Mouse (Mus musculus) embryo, embryonic 10 days (tissue): Measurements from ENCODE around the gene Trim31.

Source experiments
- DNase-seq: peaks from one replicate; pipeline ENCODE4 v3.0.0-alpha.2; 2015; ENCODE audit warnings: low spot score

Trim31 gene

DNA sequence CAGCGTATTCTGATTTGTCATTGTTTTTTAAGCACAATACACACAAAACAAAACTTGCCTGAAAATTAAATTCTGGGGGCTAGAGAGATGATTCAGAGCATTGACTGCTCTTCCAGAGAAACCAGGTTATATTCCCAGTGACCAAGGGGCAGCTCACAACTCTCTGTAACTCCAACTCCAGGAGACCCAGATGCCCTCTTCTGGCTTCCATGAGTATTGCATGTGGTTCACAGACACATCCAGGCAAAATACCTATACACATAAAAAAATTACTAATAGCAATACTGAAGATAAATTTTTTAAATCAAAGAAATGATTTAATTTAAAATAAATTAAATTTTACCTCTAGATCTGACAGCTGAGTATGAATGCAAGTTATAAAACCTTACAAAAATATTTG is 1.3 kb upstream of the Trim31 start:
- DNase-seq: peak; percentile 55

DNA sequence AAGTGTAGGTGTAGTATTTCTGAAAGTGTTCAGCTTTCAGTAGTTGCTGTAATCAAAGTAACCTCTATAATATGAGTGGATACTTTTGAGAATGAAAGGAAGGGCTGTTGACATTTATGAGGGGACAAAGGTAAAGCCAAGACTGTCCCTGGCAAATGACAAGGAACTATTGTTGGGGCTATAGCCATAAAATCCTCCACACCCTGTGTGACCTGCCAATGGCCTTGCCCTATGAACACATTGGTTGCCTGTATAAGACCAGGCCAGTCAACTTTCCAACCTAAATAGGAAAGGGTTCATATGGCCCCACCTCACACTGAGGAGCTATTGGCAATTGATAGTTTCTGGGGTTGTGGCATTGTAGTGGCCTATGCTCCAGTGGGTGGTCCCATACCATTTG is 853 bp upstream of the Trim31 start:
- DNase-seq: no peak

DNA sequence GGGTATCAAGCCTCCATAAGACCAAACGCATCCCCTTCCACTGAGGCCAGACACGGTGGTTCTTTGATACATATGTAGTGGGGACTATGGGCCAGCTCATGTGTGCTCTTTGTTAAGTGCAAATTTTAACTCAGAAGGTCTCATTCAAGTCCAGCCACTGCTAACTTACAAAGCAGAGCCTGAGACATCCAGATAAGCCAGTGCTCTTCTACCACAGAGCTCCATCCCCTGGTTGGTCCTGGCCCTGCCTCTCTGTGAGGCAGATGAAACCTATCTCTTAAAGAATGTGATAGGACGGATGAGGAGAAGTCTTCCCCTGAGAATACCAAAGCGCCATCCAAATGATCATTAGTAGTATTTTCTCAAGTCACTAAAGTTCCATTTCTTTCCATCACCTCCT is 1.5 kb downstream of the Trim31 start:
- no peak for DNase-seq

DNA sequence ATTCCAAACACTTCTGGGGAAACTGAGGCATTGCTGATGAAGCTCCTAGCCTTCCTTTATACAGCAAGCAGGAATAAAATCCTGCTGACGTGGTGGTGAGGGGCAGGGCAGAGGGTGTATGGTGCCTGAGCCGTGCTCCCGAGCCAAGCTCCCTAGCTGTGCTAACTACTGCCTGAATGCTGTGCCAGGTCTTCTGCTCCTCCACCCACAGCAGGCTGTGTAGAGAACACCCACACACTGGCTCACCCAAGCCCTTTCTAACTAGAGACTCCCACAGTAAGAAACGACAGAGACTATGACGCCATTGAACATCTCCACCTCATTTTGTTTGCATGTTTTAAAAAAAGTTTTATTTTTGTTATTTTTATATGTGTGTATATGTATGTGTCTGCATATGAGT is 2.1 kb downstream of the Trim31 start:
- no peak for DNase-seq

DNA sequence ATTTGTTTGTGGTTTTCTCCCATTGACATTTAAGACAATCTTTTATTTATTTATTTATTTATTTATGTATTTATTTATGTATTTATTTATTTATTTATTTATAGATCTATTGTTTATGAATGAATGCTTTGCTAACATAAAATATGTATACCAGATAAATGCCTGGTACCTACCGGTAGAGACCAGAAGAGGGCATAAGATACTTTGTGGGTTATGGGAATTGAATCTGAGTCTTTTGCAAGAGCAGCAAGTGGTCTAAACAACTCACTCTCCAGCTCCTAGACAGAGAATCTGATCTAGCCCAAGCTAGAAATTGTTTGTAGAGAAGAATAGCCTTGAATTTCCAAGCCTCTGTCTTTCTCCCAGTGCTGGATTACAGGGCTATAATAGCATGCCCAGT is 2.8 kb downstream of the Trim31 start:
- no peak for DNase-seq

DNA sequence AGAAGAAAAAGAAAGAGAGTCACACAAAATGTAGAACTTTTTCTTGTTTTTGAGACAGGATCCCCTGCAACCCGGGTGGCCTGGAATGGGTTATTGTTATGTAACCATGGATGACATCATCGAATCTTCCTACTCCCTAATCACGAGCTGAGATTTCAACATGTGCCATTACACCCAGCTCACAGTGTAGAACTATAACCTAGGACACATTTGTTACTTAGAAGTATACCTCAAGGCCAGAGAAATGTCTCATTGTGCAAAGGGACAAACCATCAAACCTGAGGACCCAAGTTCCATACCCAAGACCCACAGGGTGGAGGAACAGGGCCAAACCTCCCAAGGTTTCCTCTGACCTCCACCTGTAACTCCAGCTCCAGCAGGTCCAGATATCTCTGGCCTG is 5.7 kb downstream of the Trim31 start:
- DNase-seq: no peak

DNA sequence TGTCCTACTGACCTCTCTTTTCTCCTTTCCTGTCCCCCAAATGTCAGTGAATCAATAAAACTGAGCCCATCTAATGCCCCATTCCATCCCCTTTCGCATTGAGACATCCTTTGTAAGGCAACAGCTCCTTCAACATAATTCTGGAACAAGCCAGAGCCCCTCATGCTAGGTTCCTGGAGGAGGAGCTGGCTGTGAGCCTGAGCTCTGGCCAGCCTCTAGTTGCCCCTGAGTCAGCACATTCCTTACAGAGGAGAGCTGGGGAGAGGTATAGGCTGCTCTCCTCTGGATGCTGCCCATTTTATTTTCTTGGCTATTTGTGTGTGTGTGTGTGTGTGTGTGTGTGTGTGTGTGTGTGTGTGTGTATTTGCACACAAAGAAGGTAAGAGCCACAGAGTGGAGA is 10.3 kb downstream of the Trim31 start:
- DNase-seq: peak; percentile 22

DNA sequence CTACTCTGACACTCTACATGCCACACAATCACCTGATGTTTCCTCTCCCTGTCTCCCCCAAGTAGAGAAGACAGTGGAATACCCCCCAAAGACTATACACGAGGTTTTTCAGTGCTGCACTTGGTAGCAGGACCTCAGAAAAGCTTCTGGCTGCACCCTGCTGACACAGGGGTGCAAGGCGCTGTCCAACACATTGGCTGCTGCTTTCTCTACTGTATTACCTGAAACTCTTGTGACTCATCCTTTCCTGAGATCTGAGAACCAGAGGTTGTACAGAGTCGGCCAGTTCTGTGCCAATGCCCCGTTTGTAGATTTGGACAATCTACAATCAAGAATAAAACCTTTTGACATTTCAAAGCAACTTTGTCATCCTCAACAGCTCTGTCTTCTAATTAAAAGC is 11.9 kb downstream of the Trim31 start:
- no peak for DNase-seq

DNA sequence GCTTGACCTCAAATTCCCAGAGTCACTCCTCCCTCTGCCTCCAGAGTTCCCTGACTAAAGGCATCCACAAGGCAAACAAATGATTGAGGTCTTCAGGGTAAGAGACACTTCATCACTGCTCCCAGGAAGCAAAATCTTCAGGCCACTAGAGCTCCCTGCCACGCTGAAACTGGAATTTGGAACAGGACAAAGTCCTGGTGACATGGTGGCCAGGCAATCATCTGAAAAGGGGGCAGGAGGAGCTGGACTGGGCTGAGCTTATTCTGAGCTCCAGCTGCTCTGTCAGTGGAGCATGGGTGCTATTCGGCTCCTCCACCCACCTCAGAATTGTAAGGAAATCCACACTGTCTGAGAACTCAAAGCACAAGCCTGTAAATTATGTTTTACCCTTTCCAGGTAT is 14.1 kb downstream of the Trim31 start:
- DNase-seq: no peak

DNA sequence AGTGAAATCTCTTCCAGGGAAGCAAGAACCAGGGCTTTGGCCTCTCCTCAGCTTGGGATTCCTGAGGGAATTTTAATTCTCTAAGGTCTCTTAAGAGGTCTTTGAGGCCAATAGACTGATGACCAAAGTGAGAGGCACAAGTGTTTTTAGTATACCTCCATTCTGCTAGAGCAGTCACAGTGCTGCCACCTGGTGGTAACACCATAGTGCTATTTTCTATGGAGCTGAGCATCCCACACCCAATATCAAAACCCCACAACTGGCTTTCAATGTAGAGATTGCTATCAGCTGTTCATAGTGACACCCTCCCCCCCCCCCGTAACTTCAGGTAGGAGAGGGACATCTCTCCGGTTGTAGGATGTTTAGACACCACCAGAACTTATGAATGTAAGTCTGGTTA is 16.2 kb downstream of the Trim31 start:
- peak; percentile 90 for DNase-seq

DNA sequence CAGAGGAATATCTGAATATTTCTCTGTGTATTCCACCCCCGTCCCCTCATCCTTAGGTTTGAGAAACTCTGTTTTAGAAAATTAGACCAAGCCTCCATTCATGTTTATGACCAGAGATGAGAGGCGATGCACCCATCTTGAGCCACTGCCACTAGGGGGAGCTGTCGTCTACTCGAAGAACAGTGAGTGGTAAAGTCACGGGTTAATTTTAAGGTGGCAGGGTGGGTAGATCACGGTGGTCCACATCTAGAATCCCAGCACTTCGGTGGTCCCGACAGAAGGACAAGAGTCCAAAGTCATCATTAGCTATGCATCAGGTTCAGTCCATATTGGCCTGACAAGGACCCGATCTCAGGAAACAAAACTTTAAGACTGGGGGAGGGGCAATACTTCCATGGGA is 17.2 kb downstream of the Trim31 start:
- DNase-seq: peak; percentile 76

DNA sequence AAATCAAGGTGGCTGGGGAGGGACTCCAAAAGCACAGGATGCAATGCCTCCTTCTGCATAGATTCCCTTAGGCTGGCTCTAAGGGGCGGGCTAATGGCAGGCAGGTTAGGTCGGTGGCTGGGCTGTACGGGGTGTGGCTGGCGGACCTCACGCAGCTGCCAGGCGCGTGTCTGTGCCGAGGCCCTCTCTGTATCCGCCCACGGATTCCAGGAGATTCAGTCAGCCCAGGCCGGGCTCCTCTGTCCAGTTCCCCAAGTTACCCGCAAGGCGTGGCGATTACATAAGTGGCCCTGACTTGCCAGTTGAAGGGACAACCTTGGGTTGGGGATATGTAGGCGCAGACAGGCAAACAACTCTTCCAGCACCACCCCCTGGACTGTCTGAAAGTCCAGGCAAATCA is 22.3 kb downstream of the Trim31 start:
- no peak for DNase-seq

DNA sequence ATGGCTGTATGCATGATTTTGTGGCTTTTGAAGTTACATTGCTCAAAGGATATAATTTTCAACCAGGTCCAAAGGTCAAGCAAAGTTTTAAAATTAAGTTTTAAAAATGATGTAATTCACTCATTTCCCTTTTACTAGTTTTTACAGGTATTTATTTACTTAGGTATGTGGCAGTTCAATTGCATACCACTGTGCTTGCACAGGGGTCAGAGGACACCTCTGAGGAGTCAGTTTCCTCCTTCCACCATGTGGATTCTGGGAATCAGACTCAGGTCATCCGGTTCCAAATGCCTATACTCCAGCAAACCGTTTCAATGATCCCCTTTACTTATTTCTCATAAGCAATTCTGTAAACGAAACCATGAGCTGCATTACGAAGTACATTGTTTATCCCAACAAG is 24.8 kb downstream of the Trim31 start:
- DNase-seq: no peak

DNA sequence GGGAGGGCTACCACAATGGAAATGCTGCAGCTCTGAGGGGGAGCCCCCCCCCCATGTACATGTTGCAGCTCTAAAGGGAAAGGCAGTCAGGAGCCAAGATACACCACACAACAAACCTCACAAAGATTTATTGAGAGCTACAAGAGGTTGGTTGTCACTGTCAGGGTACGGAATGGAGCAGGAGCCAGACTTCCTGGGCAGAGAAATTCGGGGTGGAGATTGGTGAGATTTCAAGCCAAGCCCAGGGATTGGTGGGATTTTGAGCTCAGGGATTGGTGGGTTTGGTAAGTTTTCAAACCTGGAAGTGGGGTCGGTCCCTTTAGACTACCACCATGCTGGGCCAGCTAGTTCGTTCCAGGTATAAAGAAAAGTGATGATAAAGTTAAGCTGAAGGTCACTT is 25.6 kb downstream of the Trim31 start:
- no peak for DNase-seq

DNA sequence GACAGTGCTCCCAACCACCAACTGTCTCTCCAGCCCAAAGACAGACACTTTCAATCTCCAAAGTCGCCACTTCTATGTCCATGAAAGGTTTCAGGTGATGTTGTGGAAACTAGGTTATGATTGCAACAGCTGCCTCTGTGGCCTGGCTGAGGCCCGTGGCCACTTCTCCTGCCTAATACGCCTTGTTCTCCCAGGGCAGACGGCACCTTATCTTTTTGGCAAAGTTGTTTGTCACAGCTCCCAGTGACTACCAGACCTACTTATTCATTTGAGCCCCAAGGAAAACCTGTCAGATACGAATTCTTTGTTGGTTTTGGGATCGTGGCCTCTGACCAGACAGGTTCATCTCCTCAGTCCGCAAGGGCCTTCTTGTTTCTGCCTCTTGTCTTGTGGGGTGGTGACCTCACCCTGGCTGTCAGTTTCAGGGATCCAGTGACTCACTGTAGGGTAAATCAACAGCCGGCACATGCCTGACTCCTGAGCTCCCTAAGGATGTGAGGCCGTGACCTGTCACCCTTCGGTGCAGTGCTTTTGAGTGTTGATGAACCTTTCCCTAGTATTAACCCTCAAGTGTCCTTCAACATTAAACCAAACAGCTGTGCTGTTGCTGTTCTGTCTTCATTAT is 29.7 kb downstream of the Trim31 start:
- DNase-seq: peak; percentile 30

DNA sequence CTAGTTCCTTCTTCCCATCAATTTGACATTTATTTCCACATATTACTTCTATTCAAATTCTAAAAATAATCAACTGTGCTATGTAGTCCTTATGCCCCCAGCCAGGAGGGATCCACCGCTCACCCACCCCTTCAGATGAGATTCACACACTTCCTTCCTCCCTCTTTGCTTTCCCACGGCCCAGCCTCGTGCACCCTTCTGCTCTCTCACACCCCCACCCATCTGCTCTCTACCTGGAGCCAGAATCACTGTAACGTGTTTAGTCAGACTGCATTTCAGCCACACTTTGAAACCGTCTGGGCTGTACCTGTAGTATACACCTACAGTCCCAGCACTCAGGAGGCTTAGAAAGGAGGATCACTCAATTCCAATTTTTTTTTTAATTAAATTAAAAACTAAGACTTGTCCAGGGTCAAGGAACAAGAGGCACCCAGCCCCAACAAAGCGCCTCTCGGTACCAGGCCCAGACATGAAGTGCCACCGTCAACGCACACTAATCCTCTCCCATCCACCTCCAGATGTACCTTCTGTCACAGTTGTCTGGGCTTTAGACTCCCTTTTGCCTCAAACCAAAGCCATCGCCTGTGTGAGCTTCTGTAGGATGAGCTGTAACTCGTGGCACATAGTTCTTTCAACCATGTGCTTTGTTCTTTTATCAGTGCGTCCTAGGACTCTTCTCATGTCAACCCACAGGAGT is 31.5 kb downstream of the Trim31 start:
- no peak for DNase-seq

DNA sequence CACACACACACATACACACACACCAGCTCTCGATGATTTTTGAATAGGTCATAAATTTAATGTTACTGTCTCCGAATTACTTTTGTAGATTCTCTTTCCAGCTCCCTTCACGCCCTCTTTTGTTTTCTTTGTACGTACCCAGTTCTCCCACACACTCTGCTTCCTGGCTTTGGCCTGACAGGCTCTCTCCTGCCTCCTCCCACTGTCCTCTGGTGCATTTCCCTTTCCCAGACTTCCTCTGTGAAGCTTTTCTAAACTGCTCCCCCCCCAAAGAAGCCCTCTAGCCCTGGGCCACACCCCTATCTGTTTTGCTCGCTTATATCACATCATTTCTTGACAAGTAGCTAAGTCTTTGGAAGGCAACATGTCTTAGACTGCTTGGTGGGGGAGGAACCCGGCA is 32.3 kb downstream of the Trim31 start:
- no peak for DNase-seq

DNA sequence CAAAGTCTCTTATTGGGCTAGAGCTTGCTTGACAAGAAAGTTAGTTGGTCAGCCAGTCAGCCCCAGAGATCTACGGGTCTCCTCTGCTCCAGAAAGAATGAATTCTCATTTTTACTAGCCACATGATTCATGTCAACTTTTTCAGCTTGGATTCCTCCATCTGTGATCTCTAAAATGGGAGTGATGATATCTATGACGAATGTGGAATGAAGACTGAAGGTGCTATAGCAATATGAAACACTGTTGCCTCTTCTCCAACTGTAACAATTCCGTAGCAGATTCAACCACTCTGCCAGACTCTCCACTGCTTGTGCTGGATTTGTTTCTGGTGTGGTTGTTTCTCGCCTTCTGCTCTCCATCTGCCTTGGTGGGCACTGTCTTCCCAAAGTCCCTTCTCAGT is 33.2 kb downstream of the Trim31 start:
- DNase-seq: no peak

DNA sequence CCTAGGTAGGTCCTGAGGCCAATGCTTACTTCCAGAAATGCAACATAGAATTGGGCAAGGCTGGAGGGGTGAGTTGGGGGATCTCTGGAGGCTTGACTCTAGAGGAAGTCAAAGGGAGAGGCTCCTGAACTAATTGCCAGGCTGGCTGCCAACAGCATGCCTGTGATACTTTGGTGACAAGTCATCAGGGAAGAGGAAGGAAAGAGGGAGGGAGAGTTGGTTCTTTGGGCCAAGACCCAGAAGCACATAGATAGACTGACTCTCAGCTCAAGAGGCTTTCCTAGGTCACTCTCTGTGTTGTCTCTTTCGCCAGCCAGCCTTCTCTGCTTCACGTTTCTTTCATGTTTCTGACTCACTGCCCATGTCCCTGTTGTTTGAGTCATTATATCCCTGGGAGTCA is 33.9 kb downstream of the Trim31 start:
- DNase-seq: no peak

DNA sequence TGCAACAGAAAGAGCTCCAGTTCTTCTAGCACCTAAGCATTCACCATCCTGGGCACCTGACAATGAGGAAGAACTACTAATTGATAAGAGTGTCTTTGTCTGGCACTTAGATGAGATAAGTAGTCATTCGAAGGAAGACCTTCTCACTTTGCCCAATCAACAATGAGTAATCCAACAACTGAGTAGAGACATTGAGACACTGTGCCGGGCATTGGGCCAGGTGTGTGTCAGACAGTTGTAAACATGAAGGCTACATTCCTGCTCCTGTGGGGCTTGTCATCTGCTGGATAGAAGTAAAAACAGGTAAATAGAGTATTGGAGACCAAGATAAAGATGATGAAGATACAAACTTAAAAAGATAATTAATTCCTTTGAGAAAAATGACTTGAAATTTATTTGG is 40.1 kb downstream of the Trim31 start:
- DNase-seq: no peak

DNA sequence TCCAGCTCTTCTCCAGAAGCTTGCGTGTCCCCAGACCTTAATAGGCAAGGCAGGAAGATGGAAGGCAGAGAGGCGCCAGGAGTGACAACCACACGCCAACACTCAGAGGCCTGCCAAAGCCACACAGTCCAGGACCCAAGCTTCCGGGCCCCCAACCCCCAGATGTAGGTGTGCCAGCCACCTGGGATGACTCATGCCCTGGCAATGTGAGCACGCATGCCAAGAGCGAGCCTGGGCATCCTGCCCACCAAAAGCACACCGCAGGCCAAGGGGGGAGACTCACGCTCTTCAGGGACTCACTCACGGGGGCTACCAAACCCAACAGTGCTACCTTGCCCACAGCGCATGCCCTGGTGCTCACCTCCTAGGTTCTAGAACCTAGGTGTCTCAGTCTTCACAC is 44.5 kb downstream of the Trim31 start:
- no peak for DNase-seq

DNA sequence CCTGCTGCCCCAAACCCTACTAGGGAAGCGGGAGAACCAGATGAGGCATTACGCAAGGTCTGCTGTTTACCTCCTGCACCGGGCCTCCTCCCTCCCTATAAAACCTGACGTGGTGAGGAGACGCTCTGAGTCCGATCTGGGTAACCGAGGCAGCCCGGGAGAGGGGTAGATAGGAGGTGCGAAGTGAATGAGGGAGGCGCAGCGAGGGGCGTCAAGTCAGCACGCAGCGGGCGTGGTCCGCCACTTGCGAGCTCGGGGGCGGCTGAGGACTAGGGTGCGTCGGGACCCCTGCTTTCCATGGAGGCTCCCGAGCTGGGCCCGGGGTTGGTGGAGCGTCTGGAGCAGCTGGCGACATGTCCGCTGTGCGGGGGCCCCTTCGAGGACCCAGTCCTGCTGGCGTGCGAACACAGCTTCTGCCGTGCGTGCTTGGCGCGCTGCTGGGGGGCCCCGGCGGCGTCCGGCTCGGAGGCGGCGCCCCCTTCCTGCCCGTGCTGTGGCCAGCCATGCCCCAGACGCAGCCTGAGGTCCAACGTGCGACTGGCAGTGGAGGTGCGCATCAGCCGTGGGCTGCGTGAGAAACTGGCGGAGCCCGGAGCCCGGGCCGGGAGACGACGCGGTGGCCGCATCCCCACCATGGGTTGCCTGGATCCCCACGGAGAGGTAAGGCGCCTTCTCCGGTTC is 45.0 kb downstream of the Trim31 start, which contains the start of gene Rnf39:
TSS of gene Rnf39 (plus strand) at position 128 of the 681 bp plus-strand sequence.
- no peak for DNase-seq

DNA sequence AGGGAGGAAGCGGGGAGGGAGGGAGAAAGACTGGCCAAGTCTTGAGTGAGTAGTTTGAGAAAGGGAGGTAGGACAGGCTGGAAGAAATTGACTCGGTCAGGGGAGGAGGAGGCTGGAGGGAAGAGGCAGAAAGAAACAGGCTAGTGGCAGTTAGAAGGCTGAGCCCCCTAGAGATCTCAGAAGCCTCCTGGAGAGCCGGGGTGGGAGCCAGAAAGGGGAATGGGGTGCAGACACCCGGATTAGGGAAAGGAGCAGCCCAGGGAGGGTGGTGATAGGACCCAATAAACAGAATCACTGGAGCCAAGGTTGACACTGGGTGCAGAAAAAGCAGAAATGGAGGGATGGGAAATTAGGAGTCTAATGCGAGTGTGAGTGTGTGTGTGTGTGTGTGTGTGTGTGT is 45.8 kb downstream of the Trim31 start:
- no peak for DNase-seq
